Mouse (Mus musculus) liver, embryonic 14.5 days (tissue): Measurements from ENCODE around the gene Bub1b. TPM values are rescaled to one million over a fixed set of nuclear protein-coding genes. Genes with fewer than 3 reads are reported as not detected.

ENCODE experiments used
- ATAC-seq: fragments of 200-750 bp; cut with Nextera tagmentation; 2 replicates; pipeline ENCODE4 v1.8.0; 2017; ENCODE audit warnings: moderate number of reproducible peaks, mild to moderate bottlenecking, moderate library complexity; ENCODE audit not compliant: insufficient read depth
- DNase-seq, 3 experiments: peaks; one replicate each; pipeline ENCODE4 v3.0.0-alpha.2; 2012 to 2013; ENCODE audit warnings: low read depth in 3 of 3, low spot score in 3 of 3
- H3K27ac ChIP-seq: fragments of 300-500 bp; sonication (generic); 2 replicates; pipeline ENCODE4 v1.5.1; 2014; ENCODE audit warnings: moderate library complexity, mild to moderate bottlenecking, control low read depth, inconsistent platforms
- H3K27me3 ChIP-seq: fragments of 300-500 bp; sonication (generic); 2 replicates; pipeline ENCODE4 v1.6.1; 2014; ENCODE audit warnings: mild to moderate bottlenecking, low read length, moderate library complexity; ENCODE audit not compliant: control insufficient read depth, insufficient read depth
- H3K36me3 ChIP-seq: fragments of 300-500 bp; sonication (generic); replicated peaks from 2 replicates; pipeline ENCODE4 v1.6.1; 2014; ENCODE audit warnings: low read depth; ENCODE audit not compliant: control insufficient read depth, insufficient read depth
- H3K4me1 ChIP-seq, 2 experiments: fragments of 200-500 bp in 1 of 2; fragments of 300-500 bp in 1 of 2; sonication (generic) in 1 of 2; replicated peaks; 2 replicates each; pipeline ENCODE4 v1.6.1; 2012 to 2014; ENCODE audit warnings: antibody characterized with exemption in 1 of 2, inconsistent platforms in 1 of 2, low read length in 1 of 2; ENCODE audit not compliant: control insufficient read depth in 2 of 2, insufficient read depth in 2 of 2
- H3K4me2 ChIP-seq: fragments of 300-500 bp; sonication (generic); 2 replicates; pipeline ENCODE4 v1.6.1; 2014; ENCODE audit warnings: low read depth, mild to moderate bottlenecking, control low read depth, moderate library complexity
- H3K4me3 ChIP-seq, 2 experiments: fragments of 200-500 bp in 1 of 2; fragments of 300-500 bp in 1 of 2; sonication (generic) in 1 of 2; 2 replicates each; pipeline ENCODE4 v1.5.1; 2012 to 2014; ENCODE audit warnings: low read depth in 2 of 2, low read length in 2 of 2, mild to moderate bottlenecking in 2 of 2, control low read depth in 1 of 2, inconsistent platforms in 1 of 2, moderate library complexity in 1 of 2; ENCODE audit not compliant: insufficient read depth in 1 of 2
- H3K9ac ChIP-seq: fragments of 300-500 bp; sonication (generic); replicated peaks from 2 replicates; pipeline ENCODE4 v1.6.1; 2014; ENCODE audit warnings: mild to moderate bottlenecking, control low read depth, moderate library complexity
- H3K9me3 ChIP-seq: fragments of 300-500 bp; sonication (generic); 2 replicates; pipeline ENCODE4 v1.6.1; 2016; ENCODE audit warnings: low read length, mixed read lengths; ENCODE audit not compliant: control insufficient read depth
- CTCF ChIP-seq: IDR thresholded peaks from 2 replicates; pipeline ENCODE4 v1.5.1; 2016; ENCODE audit warnings: antibody characterized with exemption, low read depth, control low read depth
- EP300 ChIP-seq: IDR thresholded peaks from 2 replicates; pipeline ENCODE4 v1.6.1; 2016; ENCODE audit warnings: antibody characterized with exemption, low read depth
- whole genome bisulfite sequencing: fragments of 180-500 bp; shearing (Covaris S2); extraction: QIAGEN DNeasy Blood & Tissue Kit; methylation state at CpG from one replicate; pipeline ENCODE4 v1.1.7; 2014; ENCODE audit not compliant: insufficient replicate concordance; 5-methylcytosine and 5-hydroxymethylcytosine counted together
- polyA plus RNA-seq, 2 experiments: library from polyadenylated mRNA; depleted of rRNA in 1 of 2; stranded (reverse) in 1 of 2; unstranded in 1 of 2; fragments of >200 nt; fragmentation: Nextera tagmentation in 1 of 2; extraction: Ambion mirVana in 1 of 2; gene quantifications; 2 replicates each; pipeline versions ENCODE4 v1.2.1 to v1.2.3; 2012 to 2014

The Bub1b gene
- polyA plus RNA-seq, 2 experiments = 33.6 to 40.2 TPM

GRCm38 (mm10) chr2:118618013-118618412 lies 20.0 kb downstream of the Bub1b start:
- Histone ChIP-seq H3K4me2 (no peak overlapping the region), H3K36me3 (peaks cover 94% of the 10 kb centered on the region), H3K9me3 (no peaks in the 10 kb centered on the region), H3K9ac (no peak overlapping the region), H3K4me1 (no peaks in the 10 kb centered on the region), H3K27me3 (no peaks in the 10 kb centered on the region), H3K4me3 (no peak overlapping the region), H3K27ac (no peak overlapping the region)
- ATAC-seq (no peak), DNase-seq (no peak)
- 75% methylated on average over 5 of the region's 5 CpGs for WGBS
- TF ChIP-seq EP300 = no peak
- TF ChIP-seq CTCF = no peak

- H3K36me3 ChIP-seq = peaks cover 90% of the 10 kb centered on the region
- no peak for ATAC-seq
- H3K27ac ChIP-seq = no peak overlapping the region
These were observed 22.1 kb downstream of the Bub1b start for GRCm38 (mm10) chr2:118620101-118620500.

GRCm38 (mm10) chr2:118620608-118621007 lies 22.6 kb downstream of the Bub1b start:
- H3K4me2 ChIP-seq = no peak overlapping the region
- H3K9ac ChIP-seq = no peak overlapping the region
- ATAC-seq (no peak), DNase-seq (no peak)
- H3K4me1 ChIP-seq = no peaks in the 10 kb centered on the region
- WGBS = 88% methylated on average over 8 of the region's 8 CpGs
- no peaks in the 10 kb centered on the region for H3K9me3 ChIP-seq
- TF ChIP-seq CTCF = no peak
- TF ChIP-seq EP300 = no peak
- no peak overlapping the region for H3K27ac ChIP-seq
- H3K36me3 ChIP-seq = peaks cover 89% of the 10 kb centered on the region
- H3K27me3 ChIP-seq = no peaks in the 10 kb centered on the region
- no peak overlapping the region for H3K4me3 ChIP-seq

More at GRCm38 (mm10) chr2:118620101-118620500, 22.1 kb downstream of the Bub1b start:
- DNase-seq = no peak
- H3K4me3 ChIP-seq = no peak overlapping the region
- H3K9ac ChIP-seq = no peak overlapping the region
- no peak overlapping the region for H3K4me2 ChIP-seq
- no peaks in the 10 kb centered on the region for H3K4me1 ChIP-seq
- TF ChIP-seq CTCF (no peak), EP300 (no peak)
- 80% methylated on average over 2 of the region's 2 CpGs for WGBS
- H3K9me3 ChIP-seq = no peaks in the 10 kb centered on the region
- H3K27me3 ChIP-seq = no peaks in the 10 kb centered on the region

GRCm38 (mm10) chr2:118629276-118629675 lies 31.3 kb downstream of the Bub1b start:
- H3K27me3 ChIP-seq = no peaks in the 10 kb centered on the region
- H3K36me3 ChIP-seq = peaks cover 92% of the 10 kb centered on the region
- no peak overlapping the region for H3K4me2 ChIP-seq
- no peaks in the 10 kb centered on the region for H3K9me3 ChIP-seq
- TF ChIP-seq EP300 (no peak), CTCF (no peak)
- 95% methylated on average over 6 of the region's 6 CpGs for WGBS
- no peaks in the 10 kb centered on the region for H3K4me1 ChIP-seq
- ATAC-seq = no peak
- no peak overlapping the region for H3K27ac ChIP-seq
- DNase-seq = no peak
- H3K9ac ChIP-seq = no peak overlapping the region
- H3K4me3 ChIP-seq = no peak overlapping the region

- H3K27me3 ChIP-seq = no peaks in the 10 kb centered on the region
- TF ChIP-seq EP300 = no peak
- TF ChIP-seq CTCF = no peak
- no peak for ATAC-seq
- peaks cover 95% of the 10 kb centered on the region for H3K36me3 ChIP-seq
- H3K9me3 ChIP-seq = no peaks in the 10 kb centered on the region
- H3K4me3 ChIP-seq = no peak overlapping the region
- H3K27ac ChIP-seq = no peak overlapping the region
- H3K9ac ChIP-seq = no peak overlapping the region
- no peak overlapping the region for H3K4me2 ChIP-seq
- DNase-seq = no peak
- WGBS = 77% methylated on average over 5 of the region's 5 CpGs
- no peaks in the 10 kb centered on the region for H3K4me1 ChIP-seq
These were observed 35.4 kb downstream of the Bub1b start for GRCm38 (mm10) chr2:118633441-118633840.
